Mouse (Mus musculus): ENCODE results near the gene Zfp93. TPM values are rescaled to one million over a fixed set of nuclear protein-coding genes. Genes with fewer than 3 reads are reported as not detected.

The Zfp93 gene
- total RNA-seq, 2 experiments from 2014 or later = 0.26 to 0.36 TPM

- ATAC-seq (ENCODE audit: poor library complexity, severe bottlenecking) = no peak
Measured at GRCm38 (mm10) chr7:24326273-24327135, 56.3 kb downstream of the Zfp93 start.

Other genes with a start within 250 kb of the Zfp93 start
- gene Vmn1r183, start 217.2 kb upstream of the Zfp93 start, total RNA-seq (2015) = not detected in 2 replicates
- gene Vmn1r183, start 217.2 kb upstream of the Zfp93 start, total RNA-seq (2017) = not detected in 2 replicates
- gene Zfp180, start 188.5 kb upstream of the Zfp93 start, total RNA-seq (2015) = 14.0 and 14.8 TPM in 2 replicates
- 15.7 and 18.7 TPM in 2 replicates for gene Zfp180, start 188.5 kb upstream of the Zfp93 start, total RNA-seq (2017)
- 0.60 and 0.89 TPM in 2 replicates for gene Zfp112, start 158.1 kb upstream of the Zfp93 start, total RNA-seq (2015)
- 0.29 and 0.81 TPM in 2 replicates for gene Zfp112, start 158.1 kb upstream of the Zfp93 start, total RNA-seq (2017)
- gene Zfp235, start 136.3 kb upstream of the Zfp93 start, total RNA-seq (2015) = 4.5 and 8.1 TPM in 2 replicates
- gene Zfp235, start 136.3 kb upstream of the Zfp93 start, total RNA-seq (2017) = 3.7 and 4.7 TPM in 2 replicates
- gene Zfp114, start 95.4 kb upstream of the Zfp93 start, total RNA-seq (2015) = 0.71 and 0.80 TPM in 2 replicates
- 0.11 and 0.65 TPM in 2 replicates for gene Zfp114, start 95.4 kb upstream of the Zfp93 start, total RNA-seq (2017)
- 6.0 and 6.8 TPM in 2 replicates for gene Zfp111, start 59.0 kb upstream of the Zfp93 start, total RNA-seq (2015)
- 6.8 and 8.9 TPM in 2 replicates for gene Zfp111, start 59.0 kb upstream of the Zfp93 start, total RNA-seq (2017)
- 1.0 and 1.1 TPM in 2 replicates for gene Zfp109, start 32.9 kb upstream of the Zfp93 start, total RNA-seq (2015)
- 1.5 and 2.6 TPM in 2 replicates for gene Zfp109, start 32.9 kb upstream of the Zfp93 start, total RNA-seq (2017)
- gene Zfp108, start 15.6 kb upstream of the Zfp93 start, total RNA-seq (2015) = 0.56 and 0.93 TPM in 2 replicates
- gene Zfp108, start 15.6 kb upstream of the Zfp93 start, total RNA-seq (2017) = 0.51 and 0.65 TPM in 2 replicates
- 4.2 and 4.9 TPM in 2 replicates for gene Zfp61, start 30.8 kb downstream of the Zfp93 start, total RNA-seq (2015)
- 10.6 and 12.7 TPM in 2 replicates for gene Zfp61, start 30.8 kb downstream of the Zfp93 start, total RNA-seq (2017)
- gene Zfp94, start 46.2 kb downstream of the Zfp93 start, total RNA-seq (2015) = 0.49 and 1.6 TPM in 2 replicates
- 0.94 and 0.95 TPM in 2 replicates for gene Zfp94, start 46.2 kb downstream of the Zfp93 start, total RNA-seq (2017)
- gene Tescl, start 63.5 kb downstream of the Zfp93 start, total RNA-seq (2015) = not detected in 2 replicates
- gene Tescl, start 63.5 kb downstream of the Zfp93 start, total RNA-seq (2017) = not detected in 2 replicates
- gene Lypd5, start 78.8 kb downstream of the Zfp93 start, total RNA-seq (2015) = not detected in 2 replicates
- not detected in 2 replicates for gene Lypd5, start 78.8 kb downstream of the Zfp93 start, total RNA-seq (2017)
- gene Kcnn4, start 99.8 kb downstream of the Zfp93 start, total RNA-seq (2015) = 5.9 and 7.6 TPM in 2 replicates
- gene Kcnn4, start 99.8 kb downstream of the Zfp93 start, total RNA-seq (2017) = 14.2 and 17.0 TPM in 2 replicates
- gene Smg9, start 129.2 kb downstream of the Zfp93 start, total RNA-seq (2015) = 21.6 and 22.3 TPM in 2 replicates
- gene Smg9, start 129.2 kb downstream of the Zfp93 start, total RNA-seq (2017) = 16.7 and 30.3 TPM in 2 replicates
- 0.74 and 1.8 TPM in 2 replicates for gene Irgc1, start 181.9 kb downstream of the Zfp93 start, total RNA-seq (2015)
- gene Irgc1, start 181.9 kb downstream of the Zfp93 start, total RNA-seq (2017) = 0.66 and 0.94 TPM in 2 replicates
- gene Plaur, start 192.1 kb downstream of the Zfp93 start, total RNA-seq (2015) = 100 and 110 TPM in 2 replicates
- gene Plaur, start 192.1 kb downstream of the Zfp93 start, total RNA-seq (2017) = 96.3 and 124 TPM in 2 replicates
- gene Cadm4, start 211.6 kb downstream of the Zfp93 start, total RNA-seq (2015) = not detected in 2 replicates
- gene Cadm4, start 211.6 kb downstream of the Zfp93 start, total RNA-seq (2017) = not detected in 2 replicates
- gene Zfp428, start 236.6 kb downstream of the Zfp93 start, total RNA-seq (2015) = 0.69 TPM in 1 of 2 replicates, not detected in the other
- 0.40 TPM in 1 of 2 replicates, not detected in the other for gene Zfp428, start 236.6 kb downstream of the Zfp93 start, total RNA-seq (2017)
- not detected in 2 replicates for gene AC161166.1, start 242.0 kb downstream of the Zfp93 start, total RNA-seq (2015)
- gene AC161166.1, start 242.0 kb downstream of the Zfp93 start, total RNA-seq (2017) = not detected in 2 replicates